Mouse (Mus musculus) lung, postnatal 0 days (tissue): ENCODE measurements around the gene Procr.

Experiments
- CTCF ChIP-seq: IDR thresholded peaks from 2 replicates; pipeline ENCODE4 v1.5.1; 2016; ENCODE audit warnings: antibody characterized with exemption, mild to moderate bottlenecking
- EP300 ChIP-seq: IDR thresholded peaks from 2 replicates; pipeline ENCODE4 v1.6.1; 2016; ENCODE audit warnings: antibody characterized with exemption, mild to moderate bottlenecking, control low read depth

DNA sequence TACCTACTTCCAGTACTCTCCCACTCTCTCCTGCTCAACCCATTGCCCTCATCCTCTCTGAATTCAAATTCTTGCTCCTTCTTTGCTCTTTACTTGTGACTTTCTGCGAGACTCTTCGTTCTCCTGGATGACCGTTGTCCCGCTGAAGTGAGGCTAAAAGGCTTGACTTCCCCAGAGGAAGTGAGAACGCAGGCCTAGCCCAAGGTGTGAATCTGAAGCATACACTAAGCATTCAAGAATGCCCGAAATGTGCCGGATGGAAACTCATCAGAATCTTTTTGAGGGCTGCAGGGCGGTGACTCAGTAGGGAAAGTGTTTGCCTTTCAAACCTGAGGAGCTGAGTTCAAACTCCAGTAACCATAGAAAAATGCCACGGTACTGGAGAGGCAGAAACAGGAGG, 7.6 kb upstream of the Procr start:
- TF ChIP-seq CTCF (no peak), EP300 (no peak)
